Mouse (Mus musculus) gastrocnemius, adult 2 months (tissue): ENCODE measurements around the gene Thra. TPM values are rescaled to one million over a fixed set of nuclear protein-coding genes. Genes with fewer than 3 reads are reported as not detected.
A peak's percentile ranks its signal among the peaks of the same experiment; 100 is the strongest.

Experiments
- DNase-seq: peaks from one replicate; pipeline ENCODE4 v3.0.0; 2022
- H3K27ac ChIP-seq: fragments of 200-600 bp; 2 replicates; pipeline ENCODE4 v1.8.1; 2022; ENCODE audit warnings: mild to moderate bottlenecking
- H3K4me3 ChIP-seq: fragments of 200-600 bp; 2 replicates; pipeline ENCODE4 v1.8.1; 2022; ENCODE audit warnings: mild to moderate bottlenecking, moderate library complexity
- CTCF ChIP-seq: fragments of 200-600 bp; IDR thresholded peaks from 2 replicates; pipeline ENCODE4 v1.8.1; 2022; ENCODE audit warnings: antibody characterized with exemption, mild to moderate bottlenecking, moderate library complexity
- intact Hi-C: fragments of 180-260 bp; cut with DNase I; formaldehyde crosslinking; loops from one replicate; pipeline ENCODE4 v1.15.1; 2025
- total RNA-seq, 2 experiments: library from RNA; stranded (reverse); gene quantifications; 2 replicates each; pipeline ENCODE4 v1.2.3; 2021

Thra gene
- total RNA-seq, 2 experiments from 2014 or later: 78.8 to 96.8 TPM

GRCm38 (mm10) chr11:98808417-98808816 is 68.0 kb downstream of the Thra start:
- no peak overlapping the region; the same call in 1 of the 2 replicates for H3K4me3 ChIP-seq
- TF ChIP-seq CTCF: no peak
- intact Hi-C loops: loop anchor here (2.0 kb wide), 1 partner anchor 14 kb away; the partner anchor contains the start of gene Msl1
- peak overlapping the region; percentile 99 for H3K27ac ChIP-seq
- no peak for DNase-seq

GRCm38 (mm10) chr11:98809457-98810290 is 69.2 kb downstream of the Thra start:
- TF ChIP-seq CTCF: peak; percentile 49
- Histone ChIP-seq H3K4me3 (peak overlapping the region; percentile 83), H3K27ac (peak overlapping the region; percentile 99)
- peak; percentile 99 for DNase-seq
- intact Hi-C loops: loop anchor here (2.0 kb wide), 1 partner anchor 15 kb away; the partner anchor contains the start of gene Msl1

GRCm38 (mm10) chr11:98810686-98811085 is 70.2 kb downstream of the Thra start:
- DNase-seq: no peak
- Histone ChIP-seq H3K4me3 (peak overlapping the region; percentile 83), H3K27ac (peak overlapping the region; percentile 99)
- no peak for TF ChIP-seq CTCF
- intact Hi-C loops: no loop called here

- intact Hi-C loops: no loop called here
- no peak for DNase-seq
- no peak for TF ChIP-seq CTCF
- Histone ChIP-seq H3K4me3 (no peak overlapping the region), H3K27ac (0 out of 2 replicates have a peak overlapping the region, but pooled peaks have one; percentile 5)
Measured at GRCm38 (mm10) chr11:98816706-98817239, 76.3 kb downstream of the Thra start.

Other genes starting within 250 kb of the Thra start
- under 1 TPM in 1 of 2 experiments, not detected in 1; 0.22 TPM for gene Ikzf3, start 194.6 kb upstream of the Thra start, total RNA-seq
- gene Zpbp2, start 189.5 kb upstream of the Thra start, total RNA-seq: not detected
- gene Ormdl3, start 153.3 kb upstream of the Thra start, total RNA-seq: 10 to 100 TPM; 24.5 to 25.7 TPM
- not detected for gene Lrrc3c, start 142.3 kb upstream of the Thra start, total RNA-seq
- 1 to 10 TPM; 4.6 to 5.6 TPM for gene Gm12355, start 115.0 kb upstream of the Thra start, total RNA-seq
- 10 to 100 TPM; 17.7 to 28.8 TPM for gene Gsdma3, start 114.3 kb upstream of the Thra start, total RNA-seq
- gene Gsdma2, start 93.9 kb upstream of the Thra start, total RNA-seq: 1 to 10 TPM; 1.1 to 1.7 TPM
- gene Gsdma, start 76.3 kb upstream of the Thra start, total RNA-seq: under 1 TPM; 0.33 to 0.69 TPM
- gene Psmd3, start 58.1 kb upstream of the Thra start, total RNA-seq: 100 to 1,000 TPM; 101 to 106 TPM
- gene Csf3, start 39.4 kb upstream of the Thra start, total RNA-seq: not detected
- 10 to 100 TPM; 52.0 to 58.4 TPM for gene Med24, start 11.2 kb upstream of the Thra start, total RNA-seq
- gene Nr1d1, start 34.7 kb downstream of the Thra start, total RNA-seq: 100 to 1,000 TPM in 1 of 2 experiments, 10 to 100 TPM in 1; 56.3 to 152 TPM
- gene Msl1, start 54.9 kb downstream of the Thra start, total RNA-seq: 10 to 100 TPM; 51.8 to 69.4 TPM
- 10 to 100 TPM; 17.4 to 21.9 TPM for gene Casc3, start 64.3 kb downstream of the Thra start, total RNA-seq
- under 1 TPM; 0.22 to 0.26 TPM for gene Rapgefl1, start 96.1 kb downstream of the Thra start, total RNA-seq
- 1 to 10 TPM; 6.1 to 6.6 TPM for gene Wipf2, start 123.0 kb downstream of the Thra start, total RNA-seq
- gene Cdc6, start 167.2 kb downstream of the Thra start, total RNA-seq: under 1 TPM in 1 of 2 experiments, not detected in 1; 0.11 TPM
- 10 to 100 TPM; 10.2 to 12.4 TPM for gene Rara, start 187.2 kb downstream of the Thra start, total RNA-seq
- not detected for gene Gjd3, start 242.4 kb downstream of the Thra start, total RNA-seq